Mouse (Mus musculus) kidney, embryonic 16.5 days (tissue): ENCODE data around the gene Csf2rb. TPM values are rescaled to one million over a fixed set of nuclear protein-coding genes. Genes with fewer than 3 reads are reported as not detected.
"Not testable (repeated sequence)": the region's sequence is repeated elsewhere in the genome, so short reads cannot be mapped to it uniquely, and the experiment has no call there.

Experiments used
- ATAC-seq: fragments of 200-750 bp; cut with Nextera tagmentation; 2 replicates; pipeline ENCODE4 v1.8.0; 2017; ENCODE audit warnings: moderate TSS enrichment; ENCODE audit not compliant: low FRiP score, low TSS enrichment
- H3K27ac ChIP-seq: fragments of 300-500 bp; sonication (generic); 2 replicates; pipeline ENCODE4 v1.5.1; 2014; ENCODE audit warnings: low read length
- H3K27me3 ChIP-seq: fragments of 300-500 bp; sonication (generic); 2 replicates; pipeline ENCODE4 v1.6.1; 2014; ENCODE audit warnings: low read length, control low read depth, mixed read lengths; ENCODE audit not compliant: insufficient read depth
- H3K36me3 ChIP-seq: fragments of 300-500 bp; sonication (generic); 2 replicates; pipeline ENCODE4 v1.6.1; 2014; ENCODE audit warnings: low read length, control low read depth, mixed read lengths; ENCODE audit not compliant: insufficient read depth
- H3K4me1 ChIP-seq: fragments of 300-500 bp; sonication (generic); 2 replicates; pipeline ENCODE4 v1.6.1; 2014; ENCODE audit warnings: low read length, control low read depth, mixed read lengths; ENCODE audit not compliant: insufficient read depth
- H3K4me2 ChIP-seq: fragments of 300-500 bp; sonication (generic); replicated peaks from 2 replicates; pipeline ENCODE4 v1.6.1; 2014; ENCODE audit warnings: low read depth, low read length
- H3K4me3 ChIP-seq: fragments of 300-500 bp; sonication (generic); 2 replicates; pipeline ENCODE4 v1.5.1; 2014; ENCODE audit warnings: mild to moderate bottlenecking, low read length
- H3K9ac ChIP-seq: fragments of 300-500 bp; sonication (generic); replicated peaks from 2 replicates; pipeline ENCODE4 v1.6.1; 2014; ENCODE audit warnings: low read length
- H3K9me3 ChIP-seq: fragments of 300-500 bp; sonication (generic); 2 replicates; pipeline ENCODE4 v1.6.1; 2016; ENCODE audit warnings: low read length, control low read depth
- WGBS: fragments of 180-500 bp; shearing (Covaris S2); extraction: QIAGEN DNeasy Blood & Tissue Kit; methylation state at CpG from one replicate; pipeline ENCODE4 v1.1.7; 2014; 5-methylcytosine and 5-hydroxymethylcytosine counted together
- polyA plus RNA-seq: library from polyadenylated mRNA; unstranded; fragments of >200 nt; fragmentation: Nextera tagmentation; extraction: Ambion mirVana; gene quantifications from 2 replicates; pipeline ENCODE4 v1.2.1, GENCODE M21; 2015

Gene Csf2rb
- polyA plus RNA-seq, 1 experiment from 2014 or later, result 1.3 TPM

- not testable (repeated sequence) for H3K27me3 ChIP-seq, H3K4me2 ChIP-seq, H3K27ac ChIP-seq, H3K36me3 ChIP-seq, H3K4me3 ChIP-seq, H3K9me3 ChIP-seq, H3K9ac ChIP-seq, H3K4me1 ChIP-seq
- ATAC-seq, result 0 out of 2 replicates have a peak, but pooled peaks have one; percentile 39
- 29% methylated on average over 7 of the region's 7 CpGs for WGBS
Observed at GRCm38 (mm10) chr15:78339627-78340423, 14.3 kb downstream of the Csf2rb start.

GRCm38 (mm10) chr15:78340919-78341318, 15.4 kb downstream of the Csf2rb start:
- ATAC-seq, H3K27me3 ChIP-seq, H3K4me1 ChIP-seq, H3K4me3 ChIP-seq, H3K36me3 ChIP-seq, H3K27ac ChIP-seq, H3K9ac ChIP-seq, H3K4me2 ChIP-seq, H3K9me3 ChIP-seq: not testable (repeated sequence)
- 60% methylated on average over 6 of the region's 7 CpGs for WGBS

- no peak overlapping the region for H3K4me3 ChIP-seq
- no peaks in the 10 kb centered on the region for H3K4me1 ChIP-seq
- H3K36me3 ChIP-seq, result no peaks in the 10 kb centered on the region
- WGBS, result 12% methylated on average over 1 of the region's 1 CpGs
- no peak overlapping the region for H3K4me2 ChIP-seq
- no peak overlapping the region for H3K27ac ChIP-seq
- H3K27me3 ChIP-seq, result no peaks in the 10 kb centered on the region
- H3K9me3 ChIP-seq, result no peaks in the 10 kb centered on the region
- no peak overlapping the region for H3K9ac ChIP-seq
- ATAC-seq, result no peak
Observed at GRCm38 (mm10) chr15:78343683-78344082, 18.1 kb downstream of the Csf2rb start.

- Histone ChIP-seq H3K27me3 (no peaks in the 10 kb centered on the region), H3K4me2 (no peak overlapping the region)
- WGBS, result 89% methylated on average over 3 of the region's 3 CpGs
Observed at GRCm38 (mm10) chr15:78344567-78344966, 19.0 kb downstream of the Csf2rb start.

GRCm38 (mm10) chr15:78351586-78352165, 26.1 kb downstream of the Csf2rb start:
- Histone ChIP-seq H3K36me3 (no peaks in the 10 kb centered on the region), H3K27me3 (no peaks in the 10 kb centered on the region), H3K4me1 (no peaks in the 10 kb centered on the region), H3K27ac (no peak overlapping the region), H3K4me3 (no peak overlapping the region), H3K9ac (no peak overlapping the region), H3K9me3 (no peaks in the 10 kb centered on the region), H3K4me2 (no peak overlapping the region)
- no peak for ATAC-seq
- WGBS, result 60% methylated on average over 3 of the region's 3 CpGs

More at GRCm38 (mm10) chr15:78344567-78344966, 19.0 kb downstream of the Csf2rb start:
- Histone ChIP-seq H3K9ac (no peak overlapping the region), H3K36me3 (no peaks in the 10 kb centered on the region), H3K27ac (no peak overlapping the region), H3K4me3 (no peak overlapping the region), H3K9me3 (no peaks in the 10 kb centered on the region), H3K4me1 (no peaks in the 10 kb centered on the region)
- ATAC-seq, result no peak

GRCm38 (mm10) chr15:78354958-78355357, 29.4 kb downstream of the Csf2rb start:
- no peaks in the 10 kb centered on the region for H3K4me1 ChIP-seq
- H3K4me3 ChIP-seq, result no peak overlapping the region
- H3K36me3 ChIP-seq, result no peaks in the 10 kb centered on the region
- H3K4me2 ChIP-seq, result no peak overlapping the region
- H3K9ac ChIP-seq, result no peak overlapping the region
- no peaks in the 10 kb centered on the region for H3K9me3 ChIP-seq
- no peaks in the 10 kb centered on the region for H3K27me3 ChIP-seq
- 0% methylated on average over 1 of the region's 1 CpGs for WGBS
- H3K27ac ChIP-seq, result no peak overlapping the region
- ATAC-seq, result no peak

GRCm38 (mm10) chr15:78355548-78355947, 30.0 kb downstream of the Csf2rb start:
- Histone ChIP-seq H3K4me1 (no peaks in the 10 kb centered on the region), H3K36me3 (no peaks in the 10 kb centered on the region), H3K27me3 (no peaks in the 10 kb centered on the region), H3K4me2 (no peak overlapping the region), H3K4me3 (no peak overlapping the region), H3K9ac (no peak overlapping the region), H3K27ac (no peak overlapping the region), H3K9me3 (no peaks in the 10 kb centered on the region)
- 72% methylated on average over 5 of the region's 5 CpGs for WGBS
- no peak for ATAC-seq

- no peak overlapping the region for H3K4me3 ChIP-seq
- H3K9ac ChIP-seq, result no peak overlapping the region
- H3K9me3 ChIP-seq, result 0 out of 2 replicates have a peak, but pooled peaks cover 3% of the 10 kb centered on the region
- no peaks in the 10 kb centered on the region for H3K36me3 ChIP-seq
- 34% methylated on average over 2 of the region's 2 CpGs for WGBS
- no peak for ATAC-seq
- no peak overlapping the region for H3K4me2 ChIP-seq
- no peak overlapping the region for H3K27ac ChIP-seq
- H3K4me1 ChIP-seq, result no peaks in the 10 kb centered on the region
- H3K27me3 ChIP-seq, result peaks cover 21% of the 10 kb centered on the region
Observed at GRCm38 (mm10) chr15:78365916-78366315, 40.4 kb downstream of the Csf2rb start.

GRCm38 (mm10) chr15:78366875-78367274, 41.3 kb downstream of the Csf2rb start:
- Histone ChIP-seq H3K27me3 (peaks cover 21% of the 10 kb centered on the region), H3K27ac (no peak overlapping the region), H3K4me1 (no peaks in the 10 kb centered on the region), H3K4me3 (no peak overlapping the region), H3K4me2 (no peak overlapping the region), H3K36me3 (no peaks in the 10 kb centered on the region), H3K9ac (no peak overlapping the region), H3K9me3 (0 out of 2 replicates have a peak, but pooled peaks cover 3% of the 10 kb centered on the region)
- ATAC-seq, result no peak
- WGBS, result 71% methylated on average over 8 of the region's 8 CpGs

GRCm38 (mm10) chr15:78367811-78368210, 42.3 kb downstream of the Csf2rb start:
- Histone ChIP-seq H3K4me3 (no peak overlapping the region), H3K4me2 (no peak overlapping the region), H3K9ac (no peak overlapping the region), H3K27ac (no peak overlapping the region), H3K4me1 (no peaks in the 10 kb centered on the region), H3K27me3 (peaks cover 21% of the 10 kb centered on the region), H3K36me3 (no peaks in the 10 kb centered on the region), H3K9me3 (0 out of 2 replicates have a peak, but pooled peaks cover 3% of the 10 kb centered on the region)
- no peak for ATAC-seq
- WGBS, result 77% methylated on average over 3 of the region's 3 CpGs
